Mouse (Mus musculus): ENCODE measurements around the gene Twist2.

Twist2 gene

DNA sequence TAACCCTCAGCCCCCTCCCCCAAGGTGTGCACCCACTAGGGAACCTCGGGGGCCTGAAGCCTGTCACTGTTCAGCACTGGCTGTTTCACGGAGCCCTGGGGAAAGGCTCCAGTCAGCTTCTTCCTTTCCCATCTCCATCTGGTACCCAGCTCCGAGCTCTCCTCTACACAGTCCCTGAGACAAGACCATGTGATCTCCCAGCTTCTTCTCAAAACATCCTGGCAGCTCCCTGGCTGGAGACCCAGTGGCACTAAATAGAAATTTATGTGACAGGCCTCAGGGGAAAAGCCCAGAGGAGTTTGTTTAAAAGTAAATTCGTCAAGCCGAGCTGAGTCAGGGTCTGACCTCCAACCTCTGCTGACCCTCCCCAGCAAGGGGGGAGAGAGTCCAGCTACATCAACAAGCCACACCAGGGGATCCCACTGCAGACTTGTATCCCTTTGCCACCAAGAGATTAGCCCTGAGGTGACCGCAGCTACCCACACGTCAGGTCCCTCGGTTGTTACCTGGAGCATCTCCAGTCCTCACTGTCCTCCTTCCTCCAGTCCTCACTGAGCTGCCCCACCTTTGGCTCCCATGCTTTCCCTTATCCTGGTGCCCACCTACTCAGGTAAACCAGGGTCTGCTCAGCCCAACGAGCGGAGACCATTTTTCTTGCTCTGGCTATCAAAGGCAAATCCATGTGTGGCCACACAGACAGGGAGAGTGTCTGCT, 72.5 kb downstream of the Twist2 start:
- no peak for DNase-seq (ENCODE audit: low spot score in 2 of 2)

DNA sequence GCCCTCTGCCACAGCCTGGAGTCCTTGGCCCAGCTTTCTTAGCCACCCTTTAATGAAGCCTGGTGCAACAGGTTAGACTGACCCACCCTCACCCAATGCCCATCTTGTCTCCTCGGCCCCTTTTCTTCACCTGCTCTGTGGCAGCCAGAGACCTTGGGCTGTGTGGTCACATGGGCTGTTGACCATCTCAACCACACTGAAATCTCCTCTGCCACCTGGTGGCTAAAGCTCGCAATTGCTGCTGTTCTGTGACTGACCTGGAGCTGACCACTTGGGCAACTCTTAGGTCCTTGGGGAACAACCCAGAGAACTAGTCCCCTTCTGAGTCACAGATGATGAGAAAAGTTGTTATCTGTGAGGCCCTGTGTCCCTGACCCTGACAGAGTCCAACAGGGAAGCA, 73.4 kb downstream of the Twist2 start:
- peak in 1 of 2 experiments; percentile 69 for DNase-seq (ENCODE audit: low spot score in 2 of 2)

- no peak for DNase-seq (ENCODE audit: low spot score in 2 of 2)
These were observed 73.9 kb downstream of the Twist2 start for GRCm38 (mm10) chr1:91875042-91875720.

DNA sequence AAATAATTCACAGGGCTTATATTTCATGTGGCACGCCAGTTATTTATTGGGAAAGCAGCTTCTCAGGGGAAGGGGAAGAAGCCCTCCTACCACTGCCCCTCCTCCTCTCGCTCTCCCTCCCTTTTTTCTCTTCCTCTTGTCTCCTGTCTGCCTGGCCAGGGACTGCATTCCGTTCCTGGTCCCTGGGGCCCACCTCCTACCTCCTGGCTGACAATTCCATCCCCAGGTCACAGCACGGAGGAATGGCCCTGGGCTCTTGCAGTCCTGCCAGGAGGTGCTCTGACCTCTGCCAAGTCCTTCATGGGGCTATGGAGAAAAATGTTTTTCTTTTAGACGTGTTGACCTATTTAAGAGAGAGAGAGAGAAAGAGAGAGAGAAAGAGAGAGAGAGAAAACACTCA, 77.4 kb downstream of the Twist2 start:
- DNase-seq (ENCODE audit: low spot score in 2 of 2): no peak

DNA sequence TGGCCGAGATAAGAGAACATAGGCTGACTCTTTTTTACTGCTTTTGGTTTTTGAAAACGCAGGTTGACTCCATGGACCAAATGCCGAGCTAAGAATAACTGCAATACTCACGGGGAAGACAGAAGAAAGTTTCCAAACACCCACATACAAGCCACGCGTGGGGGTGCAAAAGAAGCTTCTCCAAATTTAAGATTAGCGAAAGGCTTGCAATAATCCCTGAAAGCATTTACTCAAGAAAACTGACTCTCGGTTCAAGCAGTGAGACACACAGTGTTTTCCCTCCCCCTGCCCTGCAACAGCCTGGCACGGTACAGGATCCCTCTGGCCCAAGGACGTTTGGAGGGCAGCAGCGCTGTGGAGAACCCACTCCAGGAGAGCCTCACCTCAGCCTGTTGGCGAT, 78.9 kb downstream of the Twist2 start:
- DNase-seq (ENCODE audit: low spot score in 2 of 2): peak; percentile 65 to 90

- DNase-seq (ENCODE audit: low spot score in 2 of 2): peak; percentile 28 to 72
These were observed 79.6 kb downstream of the Twist2 start for GRCm38 (mm10) chr1:91880899-91881298.

DNA sequence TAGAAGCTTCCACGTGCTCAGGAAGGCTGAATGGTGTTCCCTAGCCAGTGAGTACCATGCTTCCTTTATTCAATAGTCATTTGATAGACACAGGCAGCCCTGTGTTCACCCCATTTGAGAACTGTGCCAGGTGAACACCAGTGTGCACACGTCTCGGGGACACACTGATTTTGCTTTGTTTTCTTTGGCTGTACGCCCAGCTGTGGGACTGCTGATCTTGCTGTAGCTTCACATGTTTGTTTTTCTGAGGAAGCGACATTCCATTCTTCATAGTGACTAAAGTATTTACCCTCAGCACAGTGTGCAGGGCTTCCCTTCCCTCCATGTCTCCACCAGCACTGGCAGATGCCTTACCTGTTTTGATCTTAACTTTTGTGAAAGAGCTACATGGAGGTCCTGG, 81.9 kb downstream of the Twist2 start:
- DNase-seq (ENCODE audit: low spot score in 2 of 2): no peak

DNA sequence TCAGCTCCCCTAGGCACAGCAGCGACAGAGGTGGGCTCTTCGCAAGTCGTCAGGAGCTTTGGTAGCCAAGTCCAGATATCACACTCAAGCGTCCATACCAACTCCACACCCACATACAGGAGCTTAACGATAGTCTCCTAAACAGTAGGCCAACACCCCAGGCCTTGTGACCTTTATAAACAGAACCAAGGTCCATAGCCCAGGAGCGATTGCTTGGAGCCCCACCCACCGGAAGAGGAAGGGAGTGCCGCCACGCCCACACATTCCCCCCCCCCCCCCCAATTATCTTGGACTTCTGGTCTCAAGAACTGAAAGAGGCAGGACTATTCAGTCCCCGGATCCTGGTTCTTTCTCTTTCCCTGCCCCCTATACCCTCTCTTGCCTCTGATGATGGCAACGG, 92.3 kb downstream of the Twist2 start:
- no peak for DNase-seq (ENCODE audit: low spot score in 2 of 2)

GRCm38 (mm10) chr1:91894286-91894685, 93.0 kb downstream of the Twist2 start:
- DNase-seq (ENCODE audit: low spot score in 2 of 2): no peak

DNA sequence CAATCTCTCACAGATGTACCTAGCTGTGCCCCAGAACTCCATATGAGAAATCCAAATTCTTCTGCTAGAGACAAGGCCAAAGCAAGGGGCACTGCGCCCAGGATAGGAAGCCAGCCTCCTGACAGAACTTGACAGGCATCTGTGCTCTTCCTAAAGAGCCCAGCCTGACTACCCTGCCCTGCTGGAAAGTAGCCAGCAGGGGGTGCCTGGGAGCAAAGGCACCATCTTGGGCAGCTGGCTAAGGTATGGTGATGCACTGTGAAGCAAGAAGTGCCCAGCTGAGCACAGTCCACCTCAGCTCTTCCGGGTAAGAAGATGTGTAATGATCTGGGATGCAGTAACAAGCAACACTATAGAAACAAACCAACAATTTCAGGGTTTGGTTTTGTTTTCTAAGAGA, 95.8 kb downstream of the Twist2 start:
- DNase-seq (ENCODE audit: low spot score in 2 of 2): no peak

Data from left cerebral cortex, adult 9 months (tissue).